Mouse (Mus musculus): Measurements from ENCODE around the gene Spsb2.
"Not testable (repeated sequence)": the region's sequence is repeated elsewhere in the genome, so short reads cannot be mapped to it uniquely, and the experiment has no call there.

Gene Spsb2

DNA sequence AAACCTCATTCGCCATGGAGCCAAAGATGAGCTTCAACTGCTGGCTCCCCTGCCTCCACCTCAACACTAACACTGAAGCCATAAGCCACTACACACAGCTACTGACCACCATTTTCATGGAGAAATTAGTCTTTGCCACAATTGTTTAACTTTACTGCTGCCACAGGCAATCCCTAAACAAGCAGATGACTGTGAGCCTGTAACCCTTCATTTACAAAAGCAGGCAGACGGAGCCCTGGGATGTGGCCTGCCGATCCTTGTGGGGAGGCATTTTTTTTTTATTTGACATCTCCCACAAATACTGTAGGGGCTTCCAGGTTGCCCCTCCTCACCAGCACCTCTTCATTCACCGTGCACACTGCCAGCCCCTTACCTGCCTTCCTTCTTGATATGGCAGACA, 8.2 kb downstream of the Spsb2 start:
- in situ Hi-C loops (cut with MboI; ENCODE audit: low sequenced_read_pairs), result no loop called here

GRCm38 (mm10) chr6:124817125-124817524, 8.7 kb downstream of the Spsb2 start:
- in situ Hi-C loops (cut with MboI; ENCODE audit: low sequenced_read_pairs), result no loop called here

DNA sequence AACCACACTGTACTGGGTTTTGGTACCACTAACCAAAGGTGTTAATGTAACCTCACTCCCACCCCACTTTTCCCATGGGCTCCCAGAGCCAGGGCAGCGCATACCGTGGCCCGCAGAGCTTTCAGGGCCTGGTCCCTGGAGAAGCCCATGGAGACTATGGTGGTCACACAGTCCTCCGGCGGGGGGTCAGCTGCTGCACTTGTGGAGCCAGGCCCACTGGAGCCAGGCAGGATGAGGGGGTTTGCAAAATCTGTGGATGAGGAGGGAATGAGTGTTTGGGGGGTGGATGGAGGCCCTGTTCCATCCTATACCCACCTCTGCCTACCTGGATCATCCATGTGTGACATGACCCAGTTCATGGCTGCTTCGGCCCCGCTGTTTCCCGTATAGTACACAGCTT, 9.1 kb downstream of the Spsb2 start:
- in situ Hi-C loops (cut with MboI; ENCODE audit: low sequenced_read_pairs), result no loop called here

GRCm38 (mm10) chr6:124817971-124818370, 9.5 kb downstream of the Spsb2 start:
- in situ Hi-C loops (cut with MboI; ENCODE audit: low sequenced_read_pairs), result no loop called here

DNA sequence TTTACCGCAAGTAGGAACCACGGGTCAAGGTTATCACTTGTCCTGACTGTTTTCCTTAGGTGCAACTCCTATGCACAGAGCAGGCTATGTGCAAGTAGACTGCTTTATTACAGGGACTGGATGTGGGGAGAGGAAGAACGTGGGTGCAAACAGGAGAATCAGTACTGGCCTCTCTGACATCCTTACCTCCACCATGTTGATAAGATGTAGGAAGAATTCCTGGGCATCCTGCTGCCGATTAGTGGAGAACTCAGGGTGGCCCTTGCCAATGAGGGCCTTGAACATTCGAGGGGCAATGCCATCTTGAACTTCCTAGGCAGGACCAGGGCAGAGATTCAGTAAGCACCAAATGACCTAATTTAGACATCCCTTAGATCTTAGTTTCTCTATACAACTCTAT, 12.4 kb downstream of the Spsb2 start:
- in situ Hi-C loops (cut with MboI; ENCODE audit: low sequenced_read_pairs), result no loop called here

DNA sequence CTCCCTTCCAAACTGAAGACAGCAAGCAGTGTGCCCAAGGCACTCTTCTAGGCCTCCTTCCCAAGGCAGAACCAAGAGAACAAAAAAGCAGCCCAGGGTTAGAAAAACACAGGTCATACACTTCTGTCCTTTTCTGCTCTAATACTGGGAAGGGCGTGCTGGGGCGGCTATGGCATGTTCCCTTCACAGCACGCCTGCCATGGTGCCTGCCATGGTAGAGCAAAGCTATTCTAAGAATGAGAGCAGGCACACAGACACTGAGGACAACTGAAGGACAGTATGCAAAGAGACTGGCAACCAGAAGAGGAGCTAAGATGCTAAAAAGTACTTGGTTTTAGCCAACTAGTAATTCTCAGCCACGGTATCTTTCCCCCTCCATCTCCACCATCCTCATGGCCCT, 13.6 kb downstream of the Spsb2 start:
- in situ Hi-C loops (cut with MboI; ENCODE audit: low sequenced_read_pairs), result no loop called here

GRCm38 (mm10) chr6:124828101-124828592, 19.7 kb downstream of the Spsb2 start:
- in situ Hi-C loops (cut with MboI; ENCODE audit: low sequenced_read_pairs), result no loop called here

- in situ Hi-C loops (cut with MboI; ENCODE audit: low sequenced_read_pairs), result no loop called here
These were observed 20.7 kb downstream of the Spsb2 start, which contains the start of the genes Usp5 and Cdca3 for GRCm38 (mm10) chr6:124828868-124829798. Gene Usp5, minus strand, starts transcription at chr6:124829484. Gene Cdca3, plus strand, starts transcription at chr6:124829547.

GRCm38 (mm10) chr6:124829799-124830700, 21.6 kb downstream of the Spsb2 start:
- in situ Hi-C loops (cut with MboI; ENCODE audit: low sequenced_read_pairs), result no loop called here

DNA sequence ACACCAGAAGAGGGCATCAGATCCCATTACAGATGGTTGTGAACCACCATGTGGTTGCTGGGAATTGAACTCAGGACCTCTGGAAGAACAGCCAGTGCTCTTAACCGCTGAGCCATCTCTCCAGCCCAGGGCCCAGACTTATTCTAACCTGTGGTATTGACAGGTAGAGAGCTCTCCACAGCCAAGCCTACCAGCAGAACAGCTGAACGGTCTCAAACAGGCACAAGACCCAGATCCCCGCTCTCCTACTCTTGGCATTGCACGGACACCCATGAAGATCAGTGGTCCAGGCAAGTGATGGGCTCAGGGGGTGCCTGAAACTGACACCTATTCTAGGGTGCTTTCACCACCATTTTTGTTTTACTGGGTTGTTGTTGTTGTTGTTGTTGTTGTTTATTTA, 22.7 kb downstream of the Spsb2 start:
- in situ Hi-C loops (cut with MboI; ENCODE audit: low sequenced_read_pairs), result not testable (repeated sequence)

GRCm38 (mm10) chr6:124831649-124832048, 23.2 kb downstream of the Spsb2 start:
- in situ Hi-C loops (cut with MboI; ENCODE audit: low sequenced_read_pairs), result no loop called here

DNA sequence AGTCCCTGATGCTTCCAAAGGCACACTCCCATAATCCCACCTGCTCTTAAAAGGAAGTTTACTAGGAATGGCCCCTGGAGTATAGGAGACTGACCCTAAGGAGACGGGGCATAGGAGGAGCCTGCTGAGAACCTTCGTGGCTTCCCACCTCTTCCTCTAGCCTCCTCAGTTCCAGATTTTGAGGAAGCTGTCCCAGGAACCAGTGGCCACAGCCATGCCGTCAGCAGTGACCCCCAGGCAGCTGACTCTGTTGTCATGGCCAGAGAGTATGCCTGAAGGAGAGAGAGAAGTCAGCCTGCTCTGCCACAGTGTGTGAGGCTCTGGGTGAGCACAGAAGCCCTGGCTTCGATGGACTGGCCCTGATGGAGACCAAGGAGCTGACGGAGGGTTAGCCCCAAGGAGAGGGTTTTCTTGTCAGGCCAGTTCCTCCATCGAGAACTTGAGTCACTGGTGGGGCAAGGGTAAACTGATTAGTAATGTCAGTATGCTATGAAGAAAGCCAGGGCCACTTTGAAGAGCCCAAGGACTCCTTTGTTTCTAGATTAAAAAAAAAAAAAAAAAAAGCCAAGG, 26.1 kb downstream of the Spsb2 start:
- in situ Hi-C loops (cut with MboI; ENCODE audit: low sequenced_read_pairs), result no loop called here

GRCm38 (mm10) chr6:124835531-124835930, 27.1 kb downstream of the Spsb2 start:
- in situ Hi-C loops (cut with MboI; ENCODE audit: low sequenced_read_pairs), result no loop called here

- in situ Hi-C loops (cut with MboI; ENCODE audit: low sequenced_read_pairs), result no loop called here
These were observed 27.9 kb downstream of the Spsb2 start for GRCm38 (mm10) chr6:124836411-124836810.

GRCm38 (mm10) chr6:124839805-124840204, 31.3 kb downstream of the Spsb2 start:
- in situ Hi-C loops (cut with MboI; ENCODE audit: low sequenced_read_pairs), result no loop called here

- in situ Hi-C loops (cut with MboI; ENCODE audit: low sequenced_read_pairs), result no loop called here
These were observed 32.0 kb downstream of the Spsb2 start, which contains the start of gene Gnb3 for GRCm38 (mm10) chr6:124840241-124841167. Gene Gnb3, minus strand, starts transcription at chr6:124840275.

DNA sequence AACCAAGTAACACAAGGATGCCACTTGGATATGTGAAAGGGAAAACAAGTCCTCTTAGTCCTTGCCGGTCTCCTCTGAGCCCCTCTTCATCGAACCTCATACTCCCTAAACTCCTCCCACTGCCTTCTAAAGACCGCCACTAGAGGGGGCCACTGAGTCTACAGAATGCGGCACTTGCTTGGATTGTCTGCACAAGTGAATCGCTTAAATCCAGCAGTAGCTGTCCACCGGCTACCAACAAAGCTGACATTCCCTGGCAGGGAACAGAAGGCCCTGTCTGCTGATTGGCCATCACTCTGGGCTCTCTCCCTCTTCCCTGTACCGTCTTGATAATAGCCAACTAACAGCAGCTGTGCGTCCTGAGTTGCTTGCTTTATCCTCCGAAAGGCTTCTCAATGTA, 38.8 kb downstream of the Spsb2 start:
- in situ Hi-C loops (cut with MboI; ENCODE audit: low sequenced_read_pairs), result no loop called here

GRCm38 (mm10) chr6:124850535-124850934, 42.1 kb downstream of the Spsb2 start:
- in situ Hi-C loops (cut with MboI; ENCODE audit: low sequenced_read_pairs), result loop anchor here (10.0 kb wide), 1 partner anchor 174 kb away; no protein-coding TSS in a partner anchor

DNA sequence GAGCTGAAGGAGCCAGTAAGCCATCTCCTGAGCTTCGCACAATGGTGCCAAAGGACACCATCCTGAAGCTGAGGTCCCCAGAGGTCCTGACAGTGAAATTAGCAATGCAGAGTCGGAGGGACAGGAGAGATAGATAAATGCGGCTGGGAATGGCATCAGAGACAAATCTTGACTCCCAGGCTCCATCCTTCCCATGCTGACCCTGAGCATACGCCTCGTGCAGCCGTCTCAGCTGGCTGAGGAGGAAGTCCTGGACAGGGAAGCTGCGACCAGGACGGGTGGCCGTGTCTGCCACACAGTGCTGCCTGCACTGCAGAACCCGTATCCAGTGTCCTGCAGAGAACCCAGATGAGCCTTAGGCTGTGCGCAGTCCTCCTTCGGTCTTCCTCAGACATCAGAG, 46.2 kb downstream of the Spsb2 start:
- in situ Hi-C loops (cut with MboI; ENCODE audit: low sequenced_read_pairs), result loop anchor here (10.0 kb wide), 1 partner anchor 170 kb away; no protein-coding TSS in a partner anchor

DNA sequence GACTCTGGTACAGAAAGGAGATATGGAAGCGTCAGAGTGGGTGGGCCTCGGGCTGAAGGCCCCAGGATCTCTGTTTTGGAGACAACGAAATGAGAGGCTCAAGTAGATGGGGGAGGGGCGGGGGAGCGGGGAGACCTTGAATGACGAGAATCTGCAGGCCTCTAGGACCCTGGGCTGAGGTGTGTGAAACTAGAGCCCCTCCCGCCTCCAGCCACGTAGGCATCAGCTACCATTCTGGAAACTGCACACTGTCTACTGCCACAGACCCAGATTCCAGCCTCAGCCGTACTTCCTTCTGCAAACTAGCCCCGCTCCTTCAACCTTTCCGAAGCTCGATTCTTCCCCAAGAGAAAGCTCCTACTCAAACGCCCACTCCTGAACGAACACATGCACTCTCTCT, 47.9 kb downstream of the Spsb2 start:
- in situ Hi-C loops (cut with MboI; ENCODE audit: low sequenced_read_pairs), result loop anchor here (10.0 kb wide), 1 partner anchor 168 kb away; no protein-coding TSS in a partner anchor
